Mouse (Mus musculus) megakaryocyte-erythroid progenitor cell, adult 5-6 weeks (primary cell): ENCODE data around the gene Cyp4f14. TPM values are rescaled to one million over a fixed set of nuclear protein-coding genes. Genes with fewer than 3 reads are reported as not detected.
A peak's percentile ranks its signal among the peaks of the same experiment; 100 is the strongest.

Experiments
- ATAC-seq: replicated peaks from 2 replicates; pipeline ENCODE4 v1.8.0; 2016; ENCODE audit warnings: mild to moderate bottlenecking, inconsistent platforms; ENCODE audit not compliant: severe bottlenecking, poor library complexity, low FRiP score, low TSS enrichment
- total RNA-seq, 2 experiments: library from RNA; stranded (forward) in 1 of 2; stranded (reverse) in 1 of 2; fragments of 200-1000, 215-1000 nt in 1 of 2; fragments of >200 nt in 1 of 2; fragmentation: Nextera tagmentation in 1 of 2; gene quantifications; 2 replicates each; pipeline ENCODE4 v1.2.3; 2014 to 2017

The Cyp4f14 gene
- total RNA-seq, 2 experiments from 2014 or later = not detected

DNA sequence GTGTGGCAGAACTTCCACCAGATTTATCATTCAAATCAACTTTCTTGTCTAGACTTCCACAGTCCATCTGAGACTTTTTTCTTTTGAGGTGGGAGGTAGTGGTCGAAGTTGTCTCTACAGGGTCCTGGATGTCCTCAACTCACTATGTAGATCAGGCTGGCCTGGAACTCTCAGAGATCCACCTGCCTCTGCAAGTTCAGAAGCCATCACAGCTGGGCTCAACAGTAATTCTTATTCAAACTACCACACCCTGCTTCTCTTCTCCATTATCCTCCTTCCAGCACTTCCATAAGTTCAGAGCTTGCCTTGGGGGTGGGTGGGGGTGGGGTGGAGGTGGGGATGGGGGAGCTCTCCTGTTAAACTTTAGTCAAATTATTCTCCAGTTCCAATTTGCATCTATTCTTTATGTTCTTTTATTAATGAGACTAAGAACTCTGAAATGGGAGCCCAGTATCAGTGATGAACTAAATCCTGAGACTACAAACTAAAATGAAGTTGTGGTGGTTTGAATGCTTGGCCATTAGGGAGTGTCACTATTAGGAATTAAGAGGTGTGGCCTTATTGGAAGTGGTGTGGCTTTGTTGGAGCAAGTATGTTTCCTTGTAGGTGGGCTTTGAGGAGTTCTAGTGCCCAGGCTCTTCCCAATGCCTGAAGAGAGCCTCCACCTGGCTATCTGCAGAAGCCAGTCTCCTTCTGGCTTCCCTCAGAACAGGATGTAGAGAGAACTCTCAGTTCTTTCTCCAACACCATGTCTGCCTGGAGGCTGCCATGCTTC, 15.2 kb downstream of the Cyp4f14 start:
- ATAC-seq = no peak

DNA sequence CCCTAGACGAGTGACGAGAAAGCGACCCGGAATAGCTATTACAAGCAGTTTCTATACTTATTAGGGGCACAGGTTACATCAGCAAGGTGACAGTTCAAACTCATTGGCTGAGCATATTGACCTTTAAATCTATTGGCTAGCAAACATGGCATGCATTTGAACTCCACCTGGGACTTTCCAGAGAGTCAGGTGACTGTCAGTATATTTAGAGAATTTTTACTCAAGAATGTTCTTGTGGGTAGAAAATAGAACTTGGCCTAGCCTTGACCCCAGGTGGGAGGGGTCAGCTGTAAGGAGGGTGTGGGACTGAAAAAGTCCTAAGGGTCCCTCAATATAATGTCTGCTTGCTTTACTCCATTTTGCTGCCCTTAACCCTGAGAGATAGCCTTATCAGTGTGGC, 21.7 kb downstream of the Cyp4f14 start:
- ATAC-seq = no peak

DNA sequence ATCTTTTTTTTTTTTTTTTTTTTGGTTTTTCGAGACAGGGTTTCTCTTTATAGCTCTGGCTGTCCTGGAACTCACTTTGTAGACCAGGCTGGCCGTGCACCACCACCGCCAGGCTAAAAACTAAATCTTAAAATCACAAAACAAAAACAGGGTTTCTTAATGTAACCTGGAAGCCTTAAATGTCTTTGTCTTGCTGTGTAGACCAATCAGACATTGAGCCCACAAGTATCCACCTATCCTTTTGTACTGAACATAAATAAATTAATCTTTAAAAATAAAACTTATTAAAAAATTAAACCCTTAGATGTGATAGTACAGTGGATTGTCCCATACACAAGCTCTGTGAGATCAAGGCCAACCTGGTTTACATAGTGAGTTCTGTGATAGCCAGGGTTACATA, 23.2 kb downstream of the Cyp4f14 start:
- no peak for ATAC-seq

DNA sequence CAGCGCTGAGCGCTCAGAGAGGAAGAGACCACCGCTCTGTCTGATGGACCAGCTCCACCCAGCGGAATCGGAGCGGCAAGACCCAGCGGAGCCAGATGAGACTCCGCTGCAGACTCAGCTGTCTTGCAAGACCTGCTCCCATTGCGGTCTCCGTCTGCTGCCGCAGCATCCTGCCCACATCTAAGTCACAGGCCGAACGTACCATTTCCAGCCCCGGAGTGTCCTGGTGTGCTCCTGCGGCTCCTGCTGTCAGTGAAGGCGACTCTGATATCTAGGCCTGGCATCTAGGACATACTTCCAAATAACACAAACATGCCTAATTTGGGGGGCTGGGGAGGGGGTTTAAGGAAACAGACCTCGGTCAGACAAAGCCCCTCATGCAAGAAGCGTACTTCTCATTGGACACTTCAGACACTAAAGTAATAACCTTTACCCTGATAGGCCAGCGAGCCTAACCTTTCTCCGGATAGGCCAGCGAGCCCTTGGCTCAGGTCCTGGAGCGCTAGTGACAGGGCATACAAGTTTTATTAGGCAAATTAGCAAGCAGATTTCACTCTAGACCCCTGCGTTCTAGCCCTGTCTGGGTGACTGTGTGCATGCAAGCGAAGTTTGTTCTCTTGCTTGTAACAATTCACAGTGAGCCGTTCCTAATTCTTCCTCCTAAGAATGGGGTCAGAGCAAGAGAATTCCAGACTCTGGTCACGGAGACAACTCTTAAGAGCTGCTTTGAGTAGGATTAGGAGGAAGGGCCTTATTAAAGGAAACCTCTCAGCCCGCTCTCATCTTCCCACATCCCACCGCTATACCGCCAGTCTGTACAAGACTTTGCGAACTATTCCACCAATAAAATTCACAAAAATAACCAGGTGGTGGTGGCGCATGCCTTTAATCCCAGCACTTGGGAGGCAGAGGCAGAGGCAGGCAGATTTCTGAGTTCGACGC, 25.6 kb downstream of the Cyp4f14 start, which contains the start of gene Zfp870:
TSS of gene Zfp870 (minus strand) at position 404 of the 942 bp plus-strand sequence.
- peak; percentile 99 for ATAC-seq

DNA sequence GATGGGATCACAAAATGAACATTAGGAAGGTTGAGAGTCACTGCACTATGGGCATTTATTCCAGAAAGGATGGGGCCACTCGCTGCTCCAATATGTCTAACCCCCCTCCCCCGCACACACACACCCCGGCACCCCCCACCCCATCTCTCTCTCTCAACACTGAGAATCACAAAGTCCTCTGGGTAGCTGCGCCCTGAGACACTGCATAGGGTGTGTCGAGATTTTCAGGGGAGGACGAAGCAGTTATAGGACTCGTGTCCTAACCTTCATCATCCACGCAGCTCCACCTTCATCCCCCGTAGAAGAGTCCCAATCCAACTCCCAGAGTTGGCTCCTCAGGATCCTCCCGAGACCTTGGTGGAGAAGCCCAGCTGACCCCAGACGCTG, 26.3 kb downstream of the Cyp4f14 start:
- ATAC-seq = peak; percentile 12; the same call in 1 of the 2 replicates

DNA sequence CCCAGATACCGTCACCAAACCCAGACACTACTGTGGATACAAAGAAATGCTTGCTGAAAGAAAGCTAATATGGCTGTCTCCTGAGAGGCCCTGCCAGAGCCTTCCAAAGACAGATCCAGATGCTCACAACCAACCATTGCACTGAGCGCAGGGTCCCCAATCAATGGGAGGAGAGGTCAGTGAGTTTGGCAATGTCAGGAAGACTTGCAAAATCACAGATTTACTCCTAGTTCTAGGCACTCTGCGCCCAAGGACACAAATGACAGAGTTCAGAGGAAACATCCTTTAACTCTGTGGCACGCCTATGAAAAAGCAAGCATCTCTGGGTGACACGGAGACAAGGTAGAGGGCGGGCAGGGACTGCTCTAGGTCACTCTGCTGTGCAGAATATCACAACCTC, 27.5 kb downstream of the Cyp4f14 start:
- no peak for ATAC-seq

DNA sequence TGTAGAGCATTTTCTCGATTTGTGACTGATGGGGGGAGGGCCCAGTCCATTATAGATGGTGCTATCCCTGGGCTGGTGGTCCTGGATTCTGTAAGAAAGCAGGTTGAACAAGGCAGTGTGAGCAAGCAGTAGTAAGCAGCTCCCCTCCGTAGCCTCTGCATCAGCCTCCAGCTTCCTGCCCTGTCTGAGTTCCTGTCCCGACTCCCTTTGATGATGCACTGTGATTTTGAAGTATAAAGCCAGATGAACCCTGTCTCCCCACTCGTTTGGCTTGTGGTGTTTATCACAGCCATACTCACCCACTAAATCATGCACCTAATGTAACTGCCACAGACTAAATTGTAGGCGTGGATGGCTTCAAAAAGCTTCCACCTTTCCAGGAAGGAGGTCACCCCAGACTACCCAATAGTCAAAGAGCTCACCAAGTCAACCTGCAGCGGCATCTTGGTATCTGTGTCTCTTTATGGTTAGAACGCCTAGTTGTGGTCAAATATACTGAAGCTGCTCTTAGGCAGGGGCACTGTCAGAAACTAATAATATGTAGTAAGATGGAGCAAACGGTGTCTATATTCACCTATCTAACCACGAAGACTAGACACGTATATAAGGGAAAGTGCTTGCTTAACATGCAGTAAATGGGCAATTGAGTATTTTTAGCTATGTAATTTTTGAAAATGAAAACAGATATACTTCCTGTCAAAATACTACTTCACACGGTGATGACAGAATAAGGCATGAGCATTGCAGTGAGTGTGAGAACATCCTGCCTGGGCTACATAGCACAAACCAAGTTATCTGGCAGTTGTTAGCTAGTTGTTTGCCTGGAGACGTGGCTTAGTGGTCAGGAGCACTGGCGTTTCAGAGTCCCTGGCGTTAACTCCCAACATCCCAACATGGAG, 36.6 kb downstream of the Cyp4f14 start:
- no peak for ATAC-seq

DNA sequence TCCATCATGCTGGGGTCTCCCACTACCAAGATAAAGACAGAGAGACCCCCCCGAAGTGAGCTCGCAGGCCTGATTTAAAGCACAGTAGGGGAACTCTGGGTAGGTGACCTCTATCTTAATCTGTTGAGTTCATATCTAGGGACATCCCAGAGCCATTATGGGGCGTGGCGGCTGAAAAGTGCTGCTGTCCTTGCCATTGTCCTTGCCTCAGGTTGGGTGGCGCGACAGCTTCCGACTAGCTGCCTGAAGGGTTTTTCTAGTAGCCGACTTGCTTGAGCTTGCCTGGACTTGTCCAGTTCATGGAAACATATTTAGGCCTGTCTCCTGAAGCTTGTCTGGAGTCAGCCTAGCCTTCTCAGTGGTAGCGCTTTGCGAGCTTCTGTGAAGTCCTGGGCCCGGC, 38.4 kb downstream of the Cyp4f14 start:
- no peak for ATAC-seq

DNA sequence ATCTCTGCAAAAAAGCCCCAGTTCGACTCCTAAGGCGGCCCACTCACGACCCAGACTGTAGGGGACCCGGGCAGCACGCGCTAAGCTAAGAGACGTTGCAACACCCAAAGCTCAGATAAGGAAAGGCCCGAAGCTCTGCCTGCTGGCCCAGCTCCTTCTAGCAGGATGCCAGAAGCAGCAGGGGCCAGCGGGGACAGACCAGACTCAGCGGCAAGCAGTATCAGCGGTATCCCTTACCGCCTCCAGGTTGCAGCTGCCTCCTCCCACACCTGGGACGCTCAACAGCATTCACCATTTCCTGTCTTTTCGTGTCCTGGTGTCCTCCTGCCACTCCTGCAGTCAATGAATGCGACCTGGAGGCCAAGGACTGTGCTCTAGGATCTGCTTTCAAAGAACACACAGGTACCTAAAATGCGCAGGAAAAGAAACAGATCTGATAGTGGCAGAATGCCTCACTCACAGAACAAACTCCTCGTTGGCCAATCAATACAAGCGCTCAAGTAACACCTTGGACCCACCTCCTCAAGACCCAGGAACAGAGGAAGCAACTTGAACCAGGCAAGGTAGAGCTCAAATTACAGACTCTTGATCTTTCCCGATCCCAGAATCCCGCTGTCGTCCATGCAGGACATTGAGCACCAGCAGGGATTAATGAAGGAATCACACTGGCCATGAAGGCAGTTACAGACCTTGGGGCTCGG, 39.5 kb downstream of the Cyp4f14 start:
- no peak for ATAC-seq

DNA sequence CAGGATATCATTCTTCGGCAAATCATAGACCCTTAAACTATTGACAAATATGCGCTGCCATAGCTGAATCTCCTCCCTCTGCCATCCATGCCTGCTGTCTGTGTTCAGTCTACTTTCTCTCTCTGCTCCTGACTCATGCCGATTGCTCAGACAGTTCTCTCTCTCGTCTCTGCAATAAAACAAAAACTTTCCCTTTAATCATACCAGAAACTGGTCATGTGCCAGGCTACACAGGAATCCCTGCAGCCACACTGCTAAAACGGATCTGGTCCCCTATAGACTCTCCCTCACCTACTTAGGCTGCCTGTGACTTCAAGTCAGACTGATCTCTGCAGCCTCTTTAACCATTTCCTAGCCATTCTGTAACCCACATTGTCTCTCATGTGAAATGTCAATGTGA, 44.4 kb downstream of the Cyp4f14 start:
- ATAC-seq = no peak

DNA sequence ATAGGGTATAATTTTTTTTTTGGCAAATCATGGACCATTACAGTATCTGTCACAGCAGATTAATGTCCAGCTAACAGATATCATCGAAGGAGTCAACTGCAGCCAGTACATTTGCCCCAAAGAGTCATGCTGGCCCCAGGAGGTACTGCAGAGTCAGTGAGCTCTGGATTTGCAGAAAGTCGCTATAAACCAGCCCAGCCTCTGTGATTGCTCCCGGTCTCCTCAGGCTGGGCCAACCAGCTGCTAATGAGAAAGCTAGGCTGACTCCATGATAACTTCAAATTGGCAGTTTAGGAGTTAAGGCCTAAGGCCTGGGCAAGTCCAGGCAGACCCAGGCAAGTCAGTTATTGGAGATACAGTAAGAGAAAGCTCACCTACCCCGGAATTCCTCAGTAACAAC, 45.1 kb downstream of the Cyp4f14 start:
- ATAC-seq = no peak

DNA sequence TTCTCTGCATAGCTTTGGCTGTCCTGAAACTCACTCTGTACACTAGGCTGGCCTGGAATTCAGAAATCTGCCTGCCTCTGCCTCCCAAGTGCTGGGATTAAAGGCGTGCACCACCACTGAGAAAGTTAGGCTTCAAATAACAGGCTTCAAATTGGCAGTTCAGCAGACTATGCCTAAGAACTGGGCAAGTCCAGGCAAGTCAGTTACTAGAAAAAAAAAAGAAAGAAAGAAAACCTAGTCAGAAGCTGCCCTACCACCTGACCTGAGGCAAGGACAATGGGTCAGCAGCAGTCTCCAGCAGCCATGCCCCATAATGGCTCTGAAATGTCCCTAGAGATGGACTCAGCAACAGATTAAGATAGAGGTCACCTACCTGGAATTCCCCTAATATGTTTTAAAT, 45.7 kb downstream of the Cyp4f14 start:
- no peak for ATAC-seq

DNA sequence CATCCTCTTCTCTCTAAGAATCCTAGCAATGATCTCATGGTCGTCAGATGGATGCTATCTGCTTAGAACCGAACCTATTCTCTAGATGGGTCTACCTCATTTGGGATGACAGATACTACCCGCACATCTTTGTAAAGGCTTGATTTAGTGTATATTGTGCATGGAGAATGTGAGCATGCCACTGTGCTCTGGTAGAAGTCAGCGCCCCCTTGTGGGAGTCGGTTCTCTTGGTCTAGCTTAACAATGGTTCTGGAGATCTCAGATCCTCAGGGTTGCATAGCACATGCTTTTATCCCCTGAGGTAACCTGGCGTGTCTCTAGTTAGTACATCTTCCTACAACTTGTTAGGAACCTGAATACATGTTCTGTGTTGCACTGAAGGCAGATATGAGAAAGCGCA, 49.9 kb downstream of the Cyp4f14 start:
- peak; percentile 70 for ATAC-seq

DNA sequence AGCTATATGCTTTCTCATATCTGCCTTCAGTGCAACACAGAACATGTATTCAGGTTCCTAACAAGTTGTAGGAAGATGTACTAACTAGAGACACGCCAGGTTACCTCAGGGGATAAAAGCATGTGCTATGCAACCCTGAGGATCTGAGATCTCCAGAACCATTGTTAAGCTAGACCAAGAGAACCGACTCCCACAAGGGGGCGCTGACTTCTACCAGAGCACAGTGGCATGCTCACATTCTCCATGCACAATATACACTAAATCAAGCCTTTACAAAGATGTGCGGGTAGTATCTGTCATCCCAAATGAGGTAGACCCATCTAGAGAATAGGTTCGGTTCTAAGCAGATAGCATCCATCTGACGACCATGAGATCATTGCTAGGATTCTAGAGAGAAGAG, 60.4 kb downstream of the Cyp4f14 start:
- 0 out of 2 replicates have a peak, but pooled peaks have one; percentile 70 for ATAC-seq

Other genes with a start within 250 kb of the Cyp4f14 start
- not detected in 2 replicates for gene Cyp4f15, start 231.7 kb downstream of the Cyp4f14 start, total RNA-seq (2014; fragmentation: Nextera tagmentation)
- gene Cyp4f15, start 231.7 kb downstream of the Cyp4f14 start, total RNA-seq (2017) = not detected in 2 replicates
- gene Zfp871, start 129.1 kb downstream of the Cyp4f14 start, total RNA-seq (2014; fragmentation: Nextera tagmentation) = 33.5 and 53.2 TPM in 2 replicates
- gene Zfp871, start 129.1 kb downstream of the Cyp4f14 start, total RNA-seq (2017) = 18.9 and 29.5 TPM in 2 replicates
- not detected in 2 replicates for gene Zfp811, start 107.4 kb downstream of the Cyp4f14 start, total RNA-seq (2014; fragmentation: Nextera tagmentation)
- gene Zfp811, start 107.4 kb downstream of the Cyp4f14 start, total RNA-seq (2017) = 0.11 TPM in 1 of 2 replicates, not detected in the other
- gene Zfp799, start 87.1 kb downstream of the Cyp4f14 start, total RNA-seq (2014; fragmentation: Nextera tagmentation) = 3.6 and 4.4 TPM in 2 replicates
- gene Zfp799, start 87.1 kb downstream of the Cyp4f14 start, total RNA-seq (2017) = 1.5 and 6.1 TPM in 2 replicates
- gene Zfp870, start 25.7 kb downstream of the Cyp4f14 start, total RNA-seq (2014; fragmentation: Nextera tagmentation) = 6.9 and 7.6 TPM in 2 replicates
- 1.1 and 6.5 TPM in 2 replicates for gene Zfp870, start 25.7 kb downstream of the Cyp4f14 start, total RNA-seq (2017)
- 14.4 and 19.2 TPM in 2 replicates for gene Cyp4f13, start 30.1 kb upstream of the Cyp4f14 start, total RNA-seq (2014; fragmentation: Nextera tagmentation)
- 2.8 and 5.4 TPM in 2 replicates for gene Cyp4f13, start 30.1 kb upstream of the Cyp4f14 start, total RNA-seq (2017)
- gene Zfp472, start 48.5 kb upstream of the Cyp4f14 start, total RNA-seq (2014; fragmentation: Nextera tagmentation) = 13.4 and 16.8 TPM in 2 replicates
- 16.5 and 20.0 TPM in 2 replicates for gene Zfp472, start 48.5 kb upstream of the Cyp4f14 start, total RNA-seq (2017)
- 7.5 and 8.5 TPM in 2 replicates for gene Zfp952, start 75.8 kb upstream of the Cyp4f14 start, total RNA-seq (2014; fragmentation: Nextera tagmentation)
- gene Zfp952, start 75.8 kb upstream of the Cyp4f14 start, total RNA-seq (2017) = 4.1 and 8.3 TPM in 2 replicates
- 6.6 and 12.2 TPM in 2 replicates for gene Zfp763, start 116.1 kb upstream of the Cyp4f14 start, total RNA-seq (2014; fragmentation: Nextera tagmentation)
- 8.0 and 14.3 TPM in 2 replicates for gene Zfp763, start 116.1 kb upstream of the Cyp4f14 start, total RNA-seq (2017)
- gene 4921501E09Rik, start 150.7 kb upstream of the Cyp4f14 start, total RNA-seq (2014; fragmentation: Nextera tagmentation) = not detected in 2 replicates
- not detected in 2 replicates for gene 4921501E09Rik, start 150.7 kb upstream of the Cyp4f14 start, total RNA-seq (2017)
- gene Zfp563, start 172.0 kb upstream of the Cyp4f14 start, total RNA-seq (2014; fragmentation: Nextera tagmentation) = 3.7 and 5.2 TPM in 2 replicates
- 3.9 and 6.8 TPM in 2 replicates for gene Zfp563, start 172.0 kb upstream of the Cyp4f14 start, total RNA-seq (2017)
- gene Morc2b, start 222.3 kb upstream of the Cyp4f14 start, total RNA-seq (2014; fragmentation: Nextera tagmentation) = not detected in 2 replicates
- not detected in 2 replicates for gene Morc2b, start 222.3 kb upstream of the Cyp4f14 start, total RNA-seq (2017)